Mouse (Mus musculus) T-helper 2 cell (primary cell): Measurements from ENCODE around the gene Kcnq5.
"Not testable (repeated sequence)": the region's sequence is repeated elsewhere in the genome, so short reads cannot be mapped to it uniquely, and the experiment has no call there.

Source experiments
- in situ Hi-C: fragments of 300-600 bp; cut with MboI, MseI; formaldehyde crosslinking; loops from one replicate; pipeline ENCODE4 v1.15.1; 2025; ENCODE audit warnings: high pct_unique_total_duplicates

The Kcnq5 gene

GRCm38 (mm10) chr1:21383256-21383655 is 578.5 kb downstream of the Kcnq5 start, which contains the start of gene Khdc1b:
TSS of gene Khdc1b (plus strand) at chr1:21383556.
- in situ Hi-C loops: no loop called here

DNA sequence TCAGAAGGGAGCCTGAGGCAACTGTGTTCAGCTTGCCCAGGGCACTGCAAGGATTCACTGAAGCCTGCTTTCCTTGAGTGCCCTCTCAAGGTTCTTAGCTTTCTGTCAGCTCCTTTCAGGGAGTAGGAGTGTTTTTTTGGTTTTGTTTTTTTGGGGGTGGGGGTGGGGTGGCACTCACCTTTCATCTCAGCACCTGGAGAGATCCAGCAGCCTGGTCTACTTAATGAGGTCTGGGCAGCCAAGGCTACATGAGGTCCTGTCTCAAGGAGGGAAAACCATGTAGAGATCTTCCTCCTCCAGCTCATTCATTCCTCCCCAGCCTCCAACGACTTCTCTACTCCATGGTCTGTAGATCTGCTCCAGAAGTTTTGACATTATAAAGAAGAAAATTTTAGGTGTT is 593.7 kb downstream of the Kcnq5 start, which contains the start of gene Khdc1c:
TSS of gene Khdc1c (plus strand) at position 301 of the 400 bp plus-strand sequence.
- in situ Hi-C loops: not testable (repeated sequence)

DNA sequence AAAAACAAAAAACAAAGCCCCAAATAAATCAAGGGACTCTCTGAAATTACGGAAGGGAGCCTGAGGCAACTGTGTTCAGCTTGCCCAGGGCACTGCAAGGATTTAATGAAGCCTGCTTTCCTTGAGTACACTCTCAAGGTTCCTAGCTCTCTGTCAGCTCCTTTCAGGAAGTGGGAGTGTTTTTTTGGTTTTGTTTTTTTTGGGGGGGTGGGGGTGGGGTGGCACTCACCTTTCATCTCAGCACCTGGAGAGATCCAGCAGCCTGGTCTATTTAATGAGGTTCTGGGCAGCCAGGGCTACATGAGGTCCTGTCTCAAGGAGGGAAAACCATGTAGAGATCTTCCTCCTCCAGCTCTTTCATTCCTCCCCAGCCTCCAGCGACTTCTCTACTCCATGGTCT is 612.4 kb downstream of the Kcnq5 start, which contains the start of gene Khdc1a:
TSS of gene Khdc1a (plus strand) at position 301 of the 400 bp plus-strand sequence.
- in situ Hi-C loops: loop anchor here (5.0 kb wide), 1 partner anchor 182 kb away; no protein-coding TSS in a partner anchor
